Mouse (Mus musculus) induced T-regulatory cell, adult 2 months (primary cell): ENCODE data around the gene Nr5a1.
A peak's percentile ranks its signal among the peaks of the same experiment; 100 is the strongest.

ENCODE experiments used
- DNase-seq: peaks from one replicate; pipeline ENCODE4 v3.0.0-alpha.2; 2012; ENCODE audit warnings: low read depth

Gene Nr5a1

GRCm38 (mm10) chr2:38714324-38714723 is at the start of gene Nr5a1:
Gene Nr5a1, minus strand, starts transcription at chr2:38714542.
- DNase-seq = no peak

- DNase-seq = no peak
Measured at GRCm38 (mm10) chr2:38739847-38740246, 25.5 kb upstream of the Nr5a1 start.

- DNase-seq = peak; percentile 72
Measured at GRCm38 (mm10) chr2:38739410-38739809, 25.1 kb upstream of the Nr5a1 start.

GRCm38 (mm10) chr2:38738601-38739301 is 24.4 kb upstream of the Nr5a1 start:
- DNase-seq = no peak

- DNase-seq = no peak
Measured at GRCm38 (mm10) chr2:38735740-38736139, 21.4 kb upstream of the Nr5a1 start.

GRCm38 (mm10) chr2:38734721-38735120 is 20.4 kb upstream of the Nr5a1 start:
- no peak for DNase-seq

- DNase-seq = no peak
Measured at GRCm38 (mm10) chr2:38730331-38730827, 16.0 kb upstream of the Nr5a1 start.

- DNase-seq = no peak
Measured at GRCm38 (mm10) chr2:38725427-38725826, 11.1 kb upstream of the Nr5a1 start.

- DNase-seq = no peak
Measured at GRCm38 (mm10) chr2:38723378-38723777, 9.0 kb upstream of the Nr5a1 start.

GRCm38 (mm10) chr2:38722076-38722475 is 7.7 kb upstream of the Nr5a1 start:
- DNase-seq = no peak

GRCm38 (mm10) chr2:38720661-38721060 is 6.3 kb upstream of the Nr5a1 start:
- no peak for DNase-seq

GRCm38 (mm10) chr2:38719354-38719753 is 5.0 kb upstream of the Nr5a1 start:
- no peak for DNase-seq

- no peak for DNase-seq
Measured at GRCm38 (mm10) chr2:38718676-38719075, 4.3 kb upstream of the Nr5a1 start.

GRCm38 (mm10) chr2:38717436-38717835 is 3.1 kb upstream of the Nr5a1 start:
- no peak for DNase-seq

- no peak for DNase-seq
Measured at GRCm38 (mm10) chr2:38713596-38713995, 746 bp downstream of the Nr5a1 start.

GRCm38 (mm10) chr2:38712769-38713125 is 1.6 kb downstream of the Nr5a1 start:
- no peak for DNase-seq

- no peak for DNase-seq
Measured at GRCm38 (mm10) chr2:38712076-38712768, 2.1 kb downstream of the Nr5a1 start.

- DNase-seq = no peak
Measured at GRCm38 (mm10) chr2:38711421-38711861, 2.9 kb downstream of the Nr5a1 start.

- no peak for DNase-seq
Measured at GRCm38 (mm10) chr2:38710304-38711241, 3.8 kb downstream of the Nr5a1 start.

GRCm38 (mm10) chr2:38708907-38709688 is 5.2 kb downstream of the Nr5a1 start:
- DNase-seq = no peak

- no peak for DNase-seq
Measured at GRCm38 (mm10) chr2:38706661-38707060, 7.7 kb downstream of the Nr5a1 start.

GRCm38 (mm10) chr2:38705036-38705435 is 9.3 kb downstream of the Nr5a1 start:
- no peak for DNase-seq
